Mouse (Mus musculus) lung, embryonic 16.5 days (tissue): ENCODE measurements at regions not wholly inside any gene's neighbourhood (a gene's known extent, or its start where the extent isn't known, plus 50 kb on each side); places are given as distances from the start of the nearest gene placed in this dataset.
A peak's percentile ranks its signal among the peaks of the same experiment; 100 is the strongest.

ENCODE experiments used
- ATAC-seq: fragments of 200-750 bp; cut with Nextera tagmentation; 2 replicates; pipeline ENCODE4 v1.8.0; 2017; ENCODE audit warnings: low read depth, mild to moderate bottlenecking, moderate library complexity
- H3K27ac ChIP-seq: fragments of 300-500 bp; sonication (generic); 2 replicates; pipeline ENCODE4 v1.5.1; 2014; ENCODE audit warnings: mild to moderate bottlenecking, control low read depth, low read length
- H3K27me3 ChIP-seq: fragments of 300-500 bp; sonication (generic); 2 replicates; pipeline ENCODE4 v1.6.1; 2014; ENCODE audit warnings: low read depth, low read length, mixed read lengths; ENCODE audit not compliant: control insufficient read depth, insufficient read depth
- H3K36me3 ChIP-seq: fragments of 300-500 bp; sonication (generic); 2 replicates; pipeline ENCODE4 v1.6.1; 2014; ENCODE audit warnings: low read length; ENCODE audit not compliant: control insufficient read depth, insufficient read depth
- H3K4me1 ChIP-seq: fragments of 300-500 bp; sonication (generic); replicated peaks from 2 replicates; pipeline ENCODE4 v1.6.1; 2014; ENCODE audit warnings: low read length, mixed read lengths; ENCODE audit not compliant: control insufficient read depth, insufficient read depth
- H3K4me2 ChIP-seq: fragments of 300-500 bp; sonication (generic); 2 replicates; pipeline ENCODE4 v1.6.1; 2014; ENCODE audit warnings: low read depth, low read length, control low read depth
- H3K4me3 ChIP-seq: fragments of 300-500 bp; sonication (generic); 2 replicates; pipeline ENCODE4 v1.5.1; 2014; ENCODE audit warnings: mild to moderate bottlenecking, low read length, control low read depth
- H3K9ac ChIP-seq: fragments of 300-500 bp; sonication (generic); 2 replicates; pipeline ENCODE4 v1.6.1; 2014; ENCODE audit warnings: low read length, control low read depth
- H3K9me3 ChIP-seq: fragments of 300-500 bp; sonication (generic); 2 replicates; pipeline ENCODE4 v1.6.1; 2016; ENCODE audit warnings: low read length; ENCODE audit not compliant: control insufficient read depth
- WGBS: fragments of 180-500 bp; shearing (Covaris S2); extraction: QIAGEN DNeasy Blood & Tissue Kit; methylation state at CpG from one replicate; pipeline ENCODE4 v1.1.7; 2014; 5-methylcytosine and 5-hydroxymethylcytosine counted together

DNA sequence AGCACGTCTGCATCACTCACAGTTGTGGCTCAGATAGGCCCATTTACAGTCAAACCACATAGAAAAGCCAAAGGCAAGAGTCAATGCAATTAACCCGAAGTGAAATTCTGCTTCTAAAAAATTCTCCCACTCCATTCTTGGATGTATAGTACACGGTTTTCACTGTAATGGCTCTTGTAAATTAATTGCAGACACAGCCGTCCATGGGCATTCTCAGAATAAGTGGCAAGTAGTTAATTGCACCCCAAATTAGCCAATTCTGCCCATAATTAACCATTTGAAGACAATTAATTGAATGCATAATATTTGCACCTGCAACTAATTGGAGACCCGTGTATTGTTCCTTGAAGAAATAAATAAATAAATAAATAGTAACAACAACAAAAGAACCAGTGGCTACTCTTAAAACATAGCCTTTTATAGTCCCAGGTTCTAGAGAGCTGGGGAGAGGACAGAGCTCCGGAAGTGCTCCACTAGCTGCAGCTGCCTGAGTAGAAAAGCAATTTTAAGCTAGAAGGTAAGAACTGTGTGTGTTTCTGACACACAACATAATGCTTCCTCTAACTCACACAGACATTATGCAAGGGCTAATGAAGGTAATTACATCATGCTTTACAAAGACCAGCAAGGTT lies 266.2 kb downstream of the Sox11 start:
- H3K4me1 ChIP-seq: no peaks in the 10 kb centered on the region
- no peaks in the 10 kb centered on the region for H3K9me3 ChIP-seq
- H3K27ac ChIP-seq: no peak overlapping the region
- no peaks in the 10 kb centered on the region for H3K36me3 ChIP-seq
- 73% methylated on average over 6 of the region's 6 CpGs for WGBS
- ATAC-seq: no peak
- H3K4me3 ChIP-seq: no peak overlapping the region
- H3K9ac ChIP-seq: no peak overlapping the region
- H3K27me3 ChIP-seq: no peaks in the 10 kb centered on the region
- H3K4me2 ChIP-seq: no peak overlapping the region

DNA sequence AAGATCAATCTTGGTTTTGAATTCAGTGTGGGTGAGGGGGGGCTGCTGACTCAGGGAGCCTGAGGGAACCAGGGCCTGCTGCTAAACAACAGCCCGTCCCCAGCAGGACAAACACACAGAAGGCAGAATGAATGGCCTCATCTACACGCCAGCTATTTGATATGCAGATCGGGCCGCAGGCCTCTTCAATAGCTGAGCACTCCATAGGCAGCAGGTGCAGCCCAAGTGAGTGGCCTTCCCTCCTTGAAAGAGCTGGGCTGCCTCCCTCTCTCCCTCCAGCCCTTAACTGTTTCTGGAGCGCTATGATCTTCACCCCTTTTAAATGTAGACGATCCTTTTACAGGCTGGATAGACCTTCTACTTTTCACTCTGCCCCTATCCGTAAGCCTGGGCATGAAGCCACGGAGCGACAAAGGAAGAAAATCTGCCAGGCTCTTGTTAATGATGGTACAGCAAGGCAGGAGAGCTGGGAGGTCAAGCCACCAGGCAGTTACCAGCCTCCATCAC lies 277.3 kb downstream of the Sox11 start:
- H3K4me1 ChIP-seq: peaks cover 9% of the 10 kb centered on the region; the same call in 1 of the 2 replicates
- H3K9me3 ChIP-seq: no peaks in the 10 kb centered on the region
- H3K9ac ChIP-seq: no peak overlapping the region
- no peak for ATAC-seq
- H3K27ac ChIP-seq: no peak overlapping the region
- no peak overlapping the region for H3K4me2 ChIP-seq
- no peaks in the 10 kb centered on the region for H3K36me3 ChIP-seq
- H3K4me3 ChIP-seq: no peak overlapping the region
- WGBS: 41% methylated on average over 9 of the region's 9 CpGs
- no peaks in the 10 kb centered on the region for H3K27me3 ChIP-seq

DNA sequence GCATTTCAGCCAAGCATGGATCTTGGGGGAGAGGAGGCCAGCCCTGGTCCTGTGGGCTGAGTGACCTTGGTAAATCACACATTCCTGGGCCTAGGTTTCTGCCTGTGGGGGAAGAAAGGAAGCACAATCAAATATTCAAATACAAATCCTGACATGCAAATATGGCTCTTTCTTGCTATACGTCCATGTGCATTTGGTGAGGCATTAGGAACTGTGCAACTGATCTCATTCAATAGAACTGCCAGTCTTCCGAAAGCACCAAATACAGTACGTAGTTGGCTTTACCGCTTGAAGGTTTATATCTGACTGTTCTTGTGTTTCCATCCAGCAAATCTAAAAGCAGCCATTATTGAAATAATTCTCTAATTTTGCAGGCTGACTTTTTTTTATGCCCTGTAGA lies 278.9 kb downstream of the Sox11 start:
- Histone ChIP-seq H3K4me1 (peaks cover 9% of the 10 kb centered on the region; the same call in 1 of the 2 replicates), H3K27me3 (no peaks in the 10 kb centered on the region), H3K9ac (no peak overlapping the region), H3K4me3 (no peak overlapping the region), H3K9me3 (no peaks in the 10 kb centered on the region), H3K36me3 (no peaks in the 10 kb centered on the region), H3K27ac (no peak overlapping the region), H3K4me2 (no peak overlapping the region)
- ATAC-seq: no peak
- WGBS: 93% methylated on average over 4 of the region's 4 CpGs

DNA sequence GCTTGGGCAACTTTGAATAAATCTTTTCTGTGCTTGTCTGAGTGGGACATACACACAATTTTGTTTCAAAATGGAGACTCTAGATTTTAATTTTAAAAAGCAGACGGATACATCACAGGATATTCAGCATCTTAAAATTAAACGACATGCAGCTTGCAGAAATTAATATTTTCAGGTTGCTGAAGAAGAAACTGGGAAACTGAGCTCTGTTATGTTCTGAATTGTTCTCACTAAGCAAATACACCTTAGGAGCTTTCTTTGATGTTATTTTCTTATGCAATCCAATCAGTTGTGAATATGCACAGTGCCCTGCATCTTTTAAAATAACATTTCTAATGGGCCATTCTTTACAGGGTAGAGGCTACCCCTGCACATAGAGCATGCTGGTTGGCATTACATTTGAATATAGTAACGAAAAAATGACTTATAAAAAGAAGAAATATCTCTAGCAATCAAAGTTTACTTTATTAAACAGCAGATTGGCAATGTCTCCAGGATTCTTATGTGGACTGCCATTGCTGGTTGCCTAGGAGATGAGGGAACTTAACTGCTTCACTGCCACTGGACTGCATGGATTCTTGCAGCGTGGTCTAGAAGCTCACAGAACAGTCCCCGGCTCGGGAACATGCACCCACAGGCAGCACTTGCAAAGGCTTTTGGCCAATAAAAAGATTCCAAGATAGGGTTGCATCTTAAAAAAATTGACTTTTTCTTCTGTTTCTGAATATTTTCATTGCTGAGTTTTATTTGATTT lies 279.7 kb downstream of the Sox11 start:
- peaks cover 9% of the 10 kb centered on the region; the same call in 1 of the 2 replicates for H3K4me1 ChIP-seq
- H3K27me3 ChIP-seq: no peaks in the 10 kb centered on the region
- H3K9ac ChIP-seq: peak overlapping the region; percentile 56
- H3K27ac ChIP-seq: no peak overlapping the region
- no peak for ATAC-seq
- H3K4me3 ChIP-seq: peak overlapping the region; percentile 30
- 47% methylated on average over 6 of the region's 6 CpGs for WGBS
- H3K4me2 ChIP-seq: peak overlapping the region; percentile 62
- no peaks in the 10 kb centered on the region for H3K36me3 ChIP-seq
- no peaks in the 10 kb centered on the region for H3K9me3 ChIP-seq

DNA sequence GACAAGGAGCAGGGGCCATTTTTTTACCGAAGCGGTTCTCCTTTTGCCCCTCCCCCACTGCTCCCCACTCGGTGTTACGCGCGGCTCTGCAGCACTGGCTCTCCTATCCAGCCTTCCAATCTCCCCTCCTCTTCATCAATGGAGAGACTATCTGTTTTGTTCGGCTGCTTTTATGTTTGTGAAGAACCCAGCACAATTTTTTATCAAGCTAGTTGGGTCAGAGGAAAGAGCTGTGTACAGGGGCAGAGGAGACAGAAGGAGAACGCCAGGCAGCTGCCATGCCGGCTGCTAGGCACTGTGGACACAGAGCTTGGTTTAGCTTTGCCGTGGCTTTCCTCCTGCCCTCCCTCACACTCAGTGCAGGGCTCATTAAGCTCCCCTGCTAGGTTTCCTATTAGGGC lies 280.3 kb downstream of the Sox11 start:
- peaks cover 9% of the 10 kb centered on the region; the same call in 1 of the 2 replicates for H3K4me1 ChIP-seq
- 1% methylated on average over 10 of the region's 10 CpGs for WGBS

DNA sequence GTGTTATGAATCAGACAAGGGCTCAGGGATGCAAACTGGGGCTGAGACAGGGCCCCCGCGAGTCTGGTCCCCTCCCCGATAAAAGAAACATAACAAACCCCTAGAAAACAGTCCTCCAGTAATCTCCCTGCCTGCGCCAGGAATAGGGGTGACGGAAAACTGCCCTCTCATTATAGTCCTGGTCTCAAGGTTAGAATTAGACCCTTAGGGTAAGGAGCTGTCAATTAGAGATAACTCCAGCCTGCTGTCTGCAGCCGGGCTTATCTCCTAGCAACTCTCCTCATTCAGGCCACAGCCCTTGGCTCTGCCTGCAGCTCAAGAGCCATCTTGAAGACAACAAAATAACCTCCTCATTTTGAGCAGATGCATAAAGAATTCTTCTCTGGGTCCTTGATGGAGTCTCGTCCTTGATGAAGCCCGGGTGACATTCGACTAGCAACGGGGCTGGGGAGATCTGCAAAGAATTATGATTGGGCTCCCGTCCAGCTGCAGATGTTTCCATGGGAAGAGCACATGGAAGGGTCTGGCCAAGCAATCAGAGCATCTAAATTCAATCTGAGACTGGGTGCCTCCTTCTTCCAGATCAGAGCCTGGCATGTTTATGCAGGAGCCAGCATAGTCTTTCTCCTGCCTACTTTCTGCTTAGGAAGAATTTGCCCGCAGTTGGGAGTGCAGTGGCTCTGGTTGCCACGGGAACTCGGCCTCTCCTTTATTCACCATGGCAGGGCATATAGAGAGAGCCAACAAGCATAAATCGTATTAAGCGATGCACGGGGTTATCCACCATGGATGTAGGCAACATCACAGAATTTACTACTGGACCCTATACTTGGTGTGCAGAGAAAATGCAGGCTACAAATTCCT lies 281.2 kb downstream of the Sox11 start:
- H3K27ac ChIP-seq: no peak overlapping the region
- WGBS: 18% methylated on average over 17 of the region's 17 CpGs
- peak; percentile 56 for ATAC-seq

More for the DNA sequence above, 280.3 kb downstream of the Sox11 start:
- Histone ChIP-seq H3K4me3 (peak overlapping the region; percentile 30), H3K36me3 (no peaks in the 10 kb centered on the region), H3K27me3 (no peaks in the 10 kb centered on the region), H3K9me3 (no peaks in the 10 kb centered on the region), H3K4me2 (peak overlapping the region; percentile 62), H3K27ac (no peak overlapping the region), H3K9ac (peak overlapping the region; percentile 56)
- peak; percentile 53; the same call in 1 of the 2 replicates for ATAC-seq

DNA sequence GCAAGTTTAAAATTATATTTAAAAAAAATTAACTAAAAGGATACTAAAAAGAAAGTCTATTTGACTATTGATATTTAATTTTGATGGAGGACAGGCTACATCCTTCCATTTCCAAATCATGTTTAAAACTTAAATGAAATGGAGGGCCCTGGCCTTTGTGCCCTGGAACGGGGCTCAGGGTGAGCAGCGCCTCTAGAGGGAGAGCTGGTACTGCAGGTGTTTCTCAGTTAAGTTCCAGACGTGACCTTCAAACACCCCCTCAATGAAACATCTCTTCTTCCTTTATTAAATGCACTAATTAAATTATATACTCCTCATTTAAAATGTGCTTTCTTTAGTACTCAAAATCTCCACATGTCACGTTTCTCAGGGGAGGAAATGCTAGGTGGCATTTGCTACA lies 282.5 kb downstream of the Sox11 start:
- no peak overlapping the region for H3K27ac ChIP-seq
- no peak overlapping the region for H3K4me3 ChIP-seq
- no peaks in the 10 kb centered on the region for H3K36me3 ChIP-seq
- H3K9ac ChIP-seq: no peak overlapping the region
- H3K4me1 ChIP-seq: peaks cover 9% of the 10 kb centered on the region; the same call in 1 of the 2 replicates
- ATAC-seq: no peak
- no peaks in the 10 kb centered on the region for H3K27me3 ChIP-seq
- no peaks in the 10 kb centered on the region for H3K9me3 ChIP-seq
- 34% methylated on average over 4 of the region's 4 CpGs for WGBS
- no peak overlapping the region for H3K4me2 ChIP-seq

More for the DNA sequence above, 281.2 kb downstream of the Sox11 start:
- H3K27me3 ChIP-seq: no peaks in the 10 kb centered on the region
- no peaks in the 10 kb centered on the region for H3K9me3 ChIP-seq
- H3K4me2 ChIP-seq: peak overlapping the region; percentile 62
- H3K4me1 ChIP-seq: peaks cover 9% of the 10 kb centered on the region; the same call in 1 of the 2 replicates
- H3K9ac ChIP-seq: no peak overlapping the region; the same call in 1 of the 2 replicates
- no peaks in the 10 kb centered on the region for H3K36me3 ChIP-seq
- H3K4me3 ChIP-seq: peak overlapping the region; percentile 30; the same call in 1 of the 2 replicates

DNA sequence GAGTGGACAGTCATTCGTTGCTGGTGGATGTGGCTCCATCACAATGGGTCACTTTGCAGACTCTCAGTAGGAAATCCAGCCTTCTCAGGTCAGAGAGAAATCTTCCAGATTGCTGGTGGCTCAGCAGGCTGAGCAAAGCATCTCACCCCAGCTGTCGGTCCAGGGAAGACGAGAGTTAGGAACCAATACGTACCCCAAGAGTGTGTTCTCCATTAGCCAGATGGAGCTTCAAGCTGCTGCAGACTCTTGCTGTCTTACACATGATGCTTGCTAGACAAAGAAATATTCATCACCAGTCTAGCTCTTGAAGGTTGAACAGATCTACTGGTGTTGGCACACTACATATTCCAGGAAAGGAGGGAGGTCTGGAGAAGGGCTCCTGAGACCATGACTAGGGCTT lies 288.0 kb downstream of the Sox11 start:
- Histone ChIP-seq H3K4me1 (no peaks in the 10 kb centered on the region), H3K9me3 (no peaks in the 10 kb centered on the region), H3K9ac (no peak overlapping the region), H3K27me3 (no peaks in the 10 kb centered on the region), H3K4me2 (no peak overlapping the region), H3K4me3 (no peak overlapping the region), H3K27ac (no peak overlapping the region), H3K36me3 (no peaks in the 10 kb centered on the region)
- whole genome bisulfite sequencing: 85% methylated on average over 4 of the region's 4 CpGs
- ATAC-seq: no peak

DNA sequence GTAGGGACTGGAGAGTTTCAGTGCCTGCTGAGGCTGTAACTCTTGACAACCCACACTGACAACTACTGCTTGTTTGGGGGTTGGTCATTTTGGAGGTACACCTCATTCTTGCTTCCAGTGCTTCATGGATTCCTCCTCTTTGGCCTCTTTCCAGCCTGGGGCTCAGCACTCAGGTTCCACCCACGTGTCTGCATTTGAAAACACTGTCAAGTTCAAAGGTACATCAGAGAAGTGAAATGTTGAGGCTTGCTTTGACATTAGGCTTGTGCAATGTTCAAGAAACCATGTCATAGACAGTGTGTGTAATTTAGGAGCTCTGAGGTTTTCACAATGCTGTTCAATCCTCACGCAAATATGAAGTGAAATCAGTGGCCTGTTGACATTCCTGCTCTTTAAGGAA lies 304.5 kb downstream of the Sox11 start:
- no peaks in the 10 kb centered on the region for H3K4me1 ChIP-seq
- no peak overlapping the region for H3K9ac ChIP-seq
- no peaks in the 10 kb centered on the region for H3K27me3 ChIP-seq
- no peak overlapping the region for H3K27ac ChIP-seq
- no peak overlapping the region for H3K4me2 ChIP-seq
- H3K4me3 ChIP-seq: no peak overlapping the region
- 44% methylated on average over 2 of the region's 2 CpGs for WGBS
- H3K36me3 ChIP-seq: no peaks in the 10 kb centered on the region
- ATAC-seq: no peak
- no peaks in the 10 kb centered on the region for H3K9me3 ChIP-seq
